Mouse (Mus musculus): ENCODE data around the gene Glipr1.
"Not testable (repeated sequence)": the region's sequence is repeated elsewhere in the genome, so short reads cannot be mapped to it uniquely, and the experiment has no call there.

Gene Glipr1

GRCm38 (mm10) chr10:112002544-112003215, at the start of gene Glipr1:
Gene Glipr1, minus strand, starts transcription at chr10:112002631.
- no peak for DNase-seq

GRCm38 (mm10) chr10:112051956-112052355, 49.5 kb upstream of the Glipr1 start:
- DNase-seq = peak; percentile 62

GRCm38 (mm10) chr10:112051220-112051619, 48.8 kb upstream of the Glipr1 start:
- DNase-seq = no peak

- DNase-seq = peak; percentile 13
Measured at GRCm38 (mm10) chr10:112044283-112044682, 41.9 kb upstream of the Glipr1 start.

- not testable (repeated sequence) for DNase-seq
Measured at GRCm38 (mm10) chr10:112043523-112043922, 41.1 kb upstream of the Glipr1 start.

GRCm38 (mm10) chr10:112028689-112029088, 26.3 kb upstream of the Glipr1 start:
- not testable (repeated sequence) for DNase-seq

GRCm38 (mm10) chr10:112023585-112023984, 21.2 kb upstream of the Glipr1 start:
- DNase-seq = no peak

GRCm38 (mm10) chr10:112009511-112009910, 7.1 kb upstream of the Glipr1 start:
- not testable (repeated sequence) for DNase-seq

- no peak for DNase-seq
Measured at GRCm38 (mm10) chr10:112001756-112002520, 493 bp downstream of the Glipr1 start.

- no peak for DNase-seq
Measured at GRCm38 (mm10) chr10:112001350-112001749, 1.1 kb downstream of the Glipr1 start.

GRCm38 (mm10) chr10:112000568-112000967, 1.9 kb downstream of the Glipr1 start:
- DNase-seq = no peak

- no peak for DNase-seq
Measured at GRCm38 (mm10) chr10:111999765-112000164, 2.7 kb downstream of the Glipr1 start.

- no peak for DNase-seq
Measured at GRCm38 (mm10) chr10:111997671-111998070, 4.8 kb downstream of the Glipr1 start.

- DNase-seq = no peak
Measured at GRCm38 (mm10) chr10:111996911-111997347, 5.5 kb downstream of the Glipr1 start.

- DNase-seq = no peak
Measured at GRCm38 (mm10) chr10:111996549-111996904, 5.9 kb downstream of the Glipr1 start.

GRCm38 (mm10) chr10:111995803-111996548, 6.5 kb downstream of the Glipr1 start:
- no peak for DNase-seq

- no peak for DNase-seq
Measured at GRCm38 (mm10) chr10:111986453-111986852, 16.0 kb downstream of the Glipr1 start.

GRCm38 (mm10) chr10:111983070-111983469, 19.4 kb downstream of the Glipr1 start:
- DNase-seq = no peak

- DNase-seq = peak; percentile 67
Measured at GRCm38 (mm10) chr10:111977584-111977983, 24.8 kb downstream of the Glipr1 start.

GRCm38 (mm10) chr10:111972542-111973361, 29.7 kb downstream of the Glipr1 start, which contains the start of gene Krr1:
Gene Krr1, plus strand, starts transcription at chr10:111972664.
- DNase-seq = peak; percentile 98

- no peak for DNase-seq
Measured at GRCm38 (mm10) chr10:111971929-111972328, 30.5 kb downstream of the Glipr1 start.

GRCm38 (mm10) chr10:111966394-111966793, 36.0 kb downstream of the Glipr1 start:
- DNase-seq = no peak
